Mouse (Mus musculus) heart, embryonic 13.5 days (tissue): ENCODE results near the gene Npas1. TPM values are rescaled to one million over a fixed set of nuclear protein-coding genes. Genes with fewer than 3 reads are reported as not detected.

Experiments used
- ATAC-seq: fragments of 200-750 bp; cut with Nextera tagmentation; 2 replicates; pipeline ENCODE4 v1.8.0; 2017; ENCODE audit warnings: moderate TSS enrichment; ENCODE audit not compliant: insufficient number of reproducible peaks, low FRiP score, low TSS enrichment; ENCODE audit errors: extremely low read depth
- H3K27ac ChIP-seq: fragments of 300-500 bp; sonication (generic); replicated peaks from 2 replicates; pipeline ENCODE4 v1.5.1; 2015; ENCODE audit warnings: moderate library complexity, mild to moderate bottlenecking, inconsistent platforms
- H3K27me3 ChIP-seq: fragments of 300-500 bp; sonication (generic); replicated peaks from 2 replicates; pipeline ENCODE4 v1.6.1; 2015; ENCODE audit warnings: mild to moderate bottlenecking, inconsistent platforms
- H3K36me3 ChIP-seq: fragments of 300-500 bp; sonication (generic); 2 replicates; pipeline ENCODE4 v1.6.1; 2015; ENCODE audit warnings: mild to moderate bottlenecking, inconsistent platforms
- H3K4me1 ChIP-seq: fragments of 300-500 bp; sonication (generic); 2 replicates; pipeline ENCODE4 v1.6.1; 2015; ENCODE audit warnings: inconsistent platforms
- H3K4me2 ChIP-seq: fragments of 300-500 bp; sonication (generic); 2 replicates; pipeline ENCODE4 v1.6.1; 2015; ENCODE audit warnings: inconsistent platforms, mild to moderate bottlenecking, moderate library complexity
- H3K4me3 ChIP-seq: fragments of 300-500 bp; sonication (generic); 2 replicates; pipeline ENCODE4 v1.5.1; 2015; ENCODE audit warnings: moderate library complexity, mild to moderate bottlenecking, inconsistent platforms
- H3K9ac ChIP-seq: fragments of 300-500 bp; sonication (generic); 2 replicates; pipeline ENCODE4 v1.6.1; 2015; ENCODE audit warnings: inconsistent platforms, mild to moderate bottlenecking, moderate library complexity
- H3K9me3 ChIP-seq: fragments of 300-500 bp; sonication (generic); 2 replicates; pipeline ENCODE4 v1.6.1; 2016; ENCODE audit warnings: inconsistent platforms
- WGBS: fragments of 180-500 bp; shearing (Covaris S2); methylation state at CpG from one replicate; pipeline ENCODE4 v1.1.7; 2015; ENCODE audit warnings: mixed read lengths; 5-methylcytosine and 5-hydroxymethylcytosine counted together
- polyA plus RNA-seq: library from polyadenylated mRNA; unstranded; fragments of >200 nt; fragmentation: Nextera tagmentation; extraction: Ambion mirVana; gene quantifications from 2 replicates; pipeline ENCODE4 v1.2.1, GENCODE M21; 2015

Gene Npas1
- polyA plus RNA-seq = 0.36 and 0.37 TPM in 2 replicates

- Histone ChIP-seq H3K27ac (no peak within 1 kb of the TSS), H3K4me2 (peak within 1 kb of the TSS; percentile 67), H3K36me3 (no peaks in the 10 kb centered on the region), H3K9ac (no peak within 1 kb of the TSS), H3K4me3 (peak within 1 kb of the TSS; percentile 43), H3K4me1 (peaks cover 21% of the 10 kb centered on the region), H3K27me3 (peaks cover 77% of the 10 kb centered on the region), H3K9me3 (peaks cover 3% of the 10 kb centered on the region)
- 82% methylated on average over 8 of the region's 8 CpGs for WGBS
- ATAC-seq = no peak
Observed at GRCm38 (mm10) chr7:16477628-16478027, at the start of gene Npas1. Gene Npas1 (minus strand): TSS chr7:16477728.

GRCm38 (mm10) chr7:16525995-16526394 lies 48.5 kb upstream of the Npas1 start:
- Histone ChIP-seq H3K36me3 (peaks cover 25% of the 10 kb centered on the region), H3K27me3 (no peaks in the 10 kb centered on the region), H3K4me3 (no peak overlapping the region), H3K4me1 (peaks cover 37% of the 10 kb centered on the region), H3K27ac (peak overlapping the region; percentile 48), H3K9ac (no peak overlapping the region; the same call in 1 of the 2 replicates), H3K4me2 (no peak overlapping the region), H3K9me3 (no peaks in the 10 kb centered on the region)
- WGBS = 78% methylated on average over 2 of the region's 2 CpGs
- ATAC-seq = no peak

GRCm38 (mm10) chr7:16525448-16525847 lies 47.9 kb upstream of the Npas1 start:
- Histone ChIP-seq H3K9me3 (no peaks in the 10 kb centered on the region), H3K4me2 (no peak overlapping the region), H3K9ac (no peak overlapping the region; the same call in 1 of the 2 replicates), H3K36me3 (peaks cover 22% of the 10 kb centered on the region), H3K27me3 (no peaks in the 10 kb centered on the region), H3K4me3 (no peak overlapping the region), H3K27ac (peak overlapping the region; percentile 48), H3K4me1 (peaks cover 39% of the 10 kb centered on the region)
- WGBS = 19% methylated on average over 3 of the region's 3 CpGs
- no peak for ATAC-seq

GRCm38 (mm10) chr7:16524308-16524707 lies 46.8 kb upstream of the Npas1 start:
- ATAC-seq = no peak
- Histone ChIP-seq H3K27ac (peak overlapping the region; percentile 57; the same call in 1 of the 2 replicates), H3K9me3 (no peaks in the 10 kb centered on the region), H3K4me1 (peaks cover 46% of the 10 kb centered on the region), H3K36me3 (0 out of 2 replicates have a peak, but pooled peaks cover 14% of the 10 kb centered on the region), H3K4me3 (no peak overlapping the region), H3K4me2 (no peak overlapping the region), H3K9ac (no peak overlapping the region), H3K27me3 (no peaks in the 10 kb centered on the region)
- 36% methylated on average over 2 of the region's 2 CpGs for WGBS

GRCm38 (mm10) chr7:16519310-16519709 lies 41.8 kb upstream of the Npas1 start:
- H3K27ac ChIP-seq = no peak overlapping the region
- no peak overlapping the region for H3K4me3 ChIP-seq
- ATAC-seq = no peak
- H3K36me3 ChIP-seq = peaks cover 17% of the 10 kb centered on the region
- no peaks in the 10 kb centered on the region for H3K27me3 ChIP-seq
- no peaks in the 10 kb centered on the region for H3K9me3 ChIP-seq
- no peak overlapping the region for H3K9ac ChIP-seq
- H3K4me1 ChIP-seq = peaks cover 40% of the 10 kb centered on the region
- 90% methylated on average over 2 of the region's 2 CpGs for WGBS
- no peak overlapping the region for H3K4me2 ChIP-seq

GRCm38 (mm10) chr7:16517198-16517597 lies 39.7 kb upstream of the Npas1 start:
- WGBS = 59% methylated on average over 5 of the region's 5 CpGs
- no peak overlapping the region for H3K9ac ChIP-seq
- no peak overlapping the region for H3K4me3 ChIP-seq
- peak overlapping the region; percentile 76 for H3K27ac ChIP-seq
- peaks cover 22% of the 10 kb centered on the region for H3K36me3 ChIP-seq
- ATAC-seq = no peak
- H3K27me3 ChIP-seq = no peaks in the 10 kb centered on the region
- no peak overlapping the region for H3K4me2 ChIP-seq
- peaks cover 43% of the 10 kb centered on the region for H3K4me1 ChIP-seq
- H3K9me3 ChIP-seq = no peaks in the 10 kb centered on the region

GRCm38 (mm10) chr7:16507284-16507683 lies 29.8 kb upstream of the Npas1 start:
- H3K27ac ChIP-seq = no peak overlapping the region
- H3K4me1 ChIP-seq = peaks cover 11% of the 10 kb centered on the region; the same call in 1 of the 2 replicates
- no peaks in the 10 kb centered on the region for H3K27me3 ChIP-seq
- H3K36me3 ChIP-seq = peaks cover 94% of the 10 kb centered on the region
- H3K4me3 ChIP-seq = no peak overlapping the region
- no peak overlapping the region for H3K9ac ChIP-seq
- no peaks in the 10 kb centered on the region for H3K9me3 ChIP-seq
- 19% methylated on average over 3 of the region's 3 CpGs for WGBS
- no peak overlapping the region for H3K4me2 ChIP-seq
- ATAC-seq = no peak

- Histone ChIP-seq H3K4me1 (peaks cover 11% of the 10 kb centered on the region; the same call in 1 of the 2 replicates), H3K27me3 (no peaks in the 10 kb centered on the region), H3K36me3 (peaks cover 94% of the 10 kb centered on the region), H3K9me3 (no peaks in the 10 kb centered on the region), H3K4me2 (no peak overlapping the region), H3K4me3 (no peak overlapping the region), H3K27ac (no peak overlapping the region), H3K9ac (no peak overlapping the region)
- 87% methylated on average over 3 of the region's 3 CpGs for WGBS
- ATAC-seq = no peak
Observed at GRCm38 (mm10) chr7:16505226-16505593, 27.7 kb upstream of the Npas1 start.

GRCm38 (mm10) chr7:16504573-16505225 lies 27.2 kb upstream of the Npas1 start:
- no peaks in the 10 kb centered on the region for H3K9me3 ChIP-seq
- 71% methylated on average over 2 of the region's 2 CpGs for WGBS
- no peaks in the 10 kb centered on the region for H3K27me3 ChIP-seq
- H3K4me2 ChIP-seq = no peak overlapping the region
- H3K4me3 ChIP-seq = no peak overlapping the region
- peaks cover 93% of the 10 kb centered on the region for H3K36me3 ChIP-seq
- H3K9ac ChIP-seq = 0 out of 2 replicates have a peak overlapping the region, but pooled peaks have one; percentile 14
- no peak for ATAC-seq
- peaks cover 11% of the 10 kb centered on the region; the same call in 1 of the 2 replicates for H3K4me1 ChIP-seq
- no peak overlapping the region for H3K27ac ChIP-seq

- Histone ChIP-seq H3K9ac (no peak overlapping the region), H3K27ac (no peak overlapping the region), H3K4me1 (peaks cover 8% of the 10 kb centered on the region; the same call in 1 of the 2 replicates), H3K36me3 (peaks cover 87% of the 10 kb centered on the region), H3K27me3 (no peaks in the 10 kb centered on the region), H3K4me2 (no peak overlapping the region), H3K4me3 (no peak overlapping the region), H3K9me3 (no peaks in the 10 kb centered on the region)
- WGBS = 71% methylated on average over 4 of the region's 4 CpGs
- ATAC-seq = no peak
Observed at GRCm38 (mm10) chr7:16501571-16501970, 24.0 kb upstream of the Npas1 start.

- 82% methylated on average over 6 of the region's 6 CpGs for WGBS
- H3K9me3 ChIP-seq = no peaks in the 10 kb centered on the region
- H3K9ac ChIP-seq = no peak overlapping the region
- peaks cover 6% of the 10 kb centered on the region; the same call in 1 of the 2 replicates for H3K4me1 ChIP-seq
- no peak overlapping the region for H3K27ac ChIP-seq
- peaks cover 85% of the 10 kb centered on the region for H3K36me3 ChIP-seq
- H3K27me3 ChIP-seq = no peaks in the 10 kb centered on the region
- no peak overlapping the region for H3K4me2 ChIP-seq
- H3K4me3 ChIP-seq = no peak overlapping the region
- no peak for ATAC-seq
Observed at GRCm38 (mm10) chr7:16499671-16500104, 22.2 kb upstream of the Npas1 start.

- Histone ChIP-seq H3K27me3 (no peaks in the 10 kb centered on the region), H3K4me2 (no peak overlapping the region), H3K9ac (no peak overlapping the region), H3K27ac (no peak overlapping the region), H3K4me3 (no peak overlapping the region), H3K4me1 (no peaks in the 10 kb centered on the region), H3K9me3 (no peaks in the 10 kb centered on the region), H3K36me3 (peaks cover 56% of the 10 kb centered on the region)
- 63% methylated on average over 3 of the region's 3 CpGs for WGBS
- ATAC-seq = no peak
Observed at GRCm38 (mm10) chr7:16496260-16496659, 18.7 kb upstream of the Npas1 start.
